25 mouse cellular contexts compared by ENCODE assay signal in genomic region chr8:10814499-10814898, GRCm38 (mm10).
DNase-seq lines count a peak whose midpoint lies in the region; ATAC-seq and TF ChIP-seq lines count a peak whose summit lies in the region.
"Had no signal": no experiment of that assay in that cellular context is flagged by ENCODE, and none has a peak within 500 bp of the region (broad histone marks: within the 10 kb centered on the region; RNA-seq: fewer than 3 reads in every experiment).

No protein-coding gene starts in this region.

- in situ Hi-C loops in Patski (cut with MboI; ENCODE audit: low pct_unique_long_range_greater_than_20kb) = loop anchor here (25.0 kb wide), 1 partner anchor 202 kb away; no protein-coding TSS in a partner anchor

- CTCF ChIA-PET in Patski (lab: Charles Lee) = interaction anchor here (1.2 kb wide), 1 partner anchor 11 kb away, joined by 3 read pairs; no protein-coding TSS in a partner anchor

- peak; percentile 41 for DNase-seq in adrenal gland, postnatal 14 days
- DNase-seq in adrenal gland, adult 18-20 months (ENCODE audit: low spot score in 2 of 2) = no peak
- DNase-seq in 3134 (ENCODE audit: extremely low read depth, insufficient read length, low spot score) (peak; percentile 29), Patski (ENCODE audit: low read depth, low spot score) (peak; percentile 49)
- DNase-seq in c-Kit-positive CD71-positive TER-119-positive erythroid progenitor cells, embryonic 14.5 days (ENCODE audit: low spot score) = no peak
- no peak for DNase-seq in ovary, adult 18-20 months (ENCODE audit: low spot score)
- DNase-seq: adrenal gland, adult 8-10 months; adrenal gland, postnatal 36 days; B cell, adult 2 months; cerebellum, adult 11 months; cerebellum, adult 2 months; cerebellum, adult 9-11 months; cerebellum, postnatal 25 days; forebrain, postnatal 0 days; gastrocnemius, postnatal 10 days; gastrocnemius, postnatal 36 days; heart, adult 11 months had no signal

- TF ChIP-seq CTCF in Patski (IDR thresholded peaks at IDR 0.05) = no peak

- H3K27me3 ChIP-seq in Patski = no peaks in the 10 kb centered on the region
- H3K27me3 ChIP-seq: CH12.LX; embryonic facial prominence, embryonic 12.5 days; embryonic facial prominence, embryonic 15.5 days; hindbrain, embryonic 13.5 days; intestine, embryonic 15.5 days had no signal

- POLR2A ChIA-PET in Patski (lab: Charles Lee) = interaction anchor here (0.5 to 1.0 kb wide), 4 partner anchors 15 to 162 kb away, joined by 3 to 5 read pairs (median 4); no protein-coding TSS in a partner anchor

- ATAC-seq in Patski = peak; percentile 58
- ATAC-seq in megakaryocyte progenitor cell, adult 5-6 weeks (replicated peaks; ENCODE audit: poor library complexity) = peak; percentile 39; the same call in 1 of the 2 replicates
- ATAC-seq: forebrain, embryonic 14.5 days; forebrain, postnatal 0 days; hindbrain, embryonic 16.5 days; intestine, embryonic 15.5 days had no signal

Comparison
In these comparisons a context has a peak if more than half of its experiments do, and no peak if none do; other contexts are left out.
1. DNase-seq: peak in adrenal gland, postnatal 14 days (single experiment), 3134 (single experiment) and Patski (single experiment); none in adrenal gland, adult 18-20 months (0 of 2), c-Kit-positive CD71-positive TER-119-positive erythroid progenitor cells, embryonic 14.5 days (single experiment) and ovary, adult 18-20 months (single experiment).